Mouse (Mus musculus): Measurements from ENCODE around the gene Nsf.

The Nsf gene

DNA sequence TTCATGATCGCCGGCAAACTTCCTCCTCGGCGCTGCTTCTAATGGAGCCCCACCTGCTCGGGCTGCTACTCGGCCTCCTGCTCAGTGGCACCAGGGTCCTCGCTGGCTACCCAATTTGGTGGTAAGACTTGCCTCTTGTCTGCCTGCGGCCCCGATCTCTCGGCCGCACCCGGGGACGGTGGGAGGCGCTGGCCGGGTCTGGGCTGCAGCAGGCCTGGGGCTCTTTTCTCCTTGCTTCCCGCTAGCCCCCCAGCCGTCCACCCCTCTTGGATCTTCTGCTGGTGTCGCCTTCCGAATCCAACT is 179.7 kb downstream of the Nsf start:
- DNase-seq (ENCODE audit: low read depth in 1 of 2, low spot score in 2 of 2): no peak

DNA sequence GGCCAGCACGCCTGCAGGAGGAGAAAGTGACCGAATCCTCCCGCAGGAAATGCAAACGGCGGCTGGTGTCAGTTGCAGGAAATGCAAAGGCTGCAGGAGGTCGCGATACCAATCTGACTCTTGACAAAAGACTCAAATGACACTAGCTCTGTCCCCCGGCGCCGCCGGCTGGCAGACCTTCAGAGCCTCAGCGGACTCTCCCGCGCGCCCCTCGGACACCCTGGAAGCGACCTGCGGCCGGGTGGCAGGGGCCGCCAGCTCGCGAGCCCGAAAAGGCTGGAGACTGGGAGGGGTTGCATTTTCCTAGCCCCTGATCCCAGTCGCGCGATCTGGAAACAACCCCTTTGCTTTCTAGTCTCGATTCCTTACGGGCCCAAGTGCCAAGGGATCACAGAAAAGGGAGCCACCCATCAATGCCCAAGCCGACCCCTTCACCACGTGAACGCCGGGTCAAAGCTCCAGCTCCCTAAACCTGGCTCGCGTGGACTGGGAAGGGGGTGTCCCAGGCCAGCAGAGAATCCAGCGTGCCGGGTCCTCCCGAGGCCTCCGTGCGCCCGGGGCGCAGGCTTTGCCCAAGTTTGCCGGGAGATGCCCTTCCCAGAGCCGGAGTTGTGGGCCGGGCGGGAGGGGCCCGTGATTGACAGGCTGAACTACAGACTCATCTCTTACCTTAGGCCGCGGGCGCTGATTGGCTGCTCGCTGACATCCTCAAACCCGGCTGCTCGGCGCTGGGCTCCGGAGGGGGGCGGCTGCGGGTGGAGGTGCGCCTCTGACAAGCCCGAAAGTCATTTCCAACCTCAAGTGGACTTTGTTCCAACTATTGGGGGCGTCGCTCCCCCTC is 180.2 kb downstream of the Nsf start, which contains the start of gene Wnt3:
TSS of gene Wnt3 (plus strand) at position 764 of the 841 bp plus-strand sequence.
- DNase-seq (ENCODE audit: low read depth in 1 of 2, low spot score in 2 of 2): no peak

DNA sequence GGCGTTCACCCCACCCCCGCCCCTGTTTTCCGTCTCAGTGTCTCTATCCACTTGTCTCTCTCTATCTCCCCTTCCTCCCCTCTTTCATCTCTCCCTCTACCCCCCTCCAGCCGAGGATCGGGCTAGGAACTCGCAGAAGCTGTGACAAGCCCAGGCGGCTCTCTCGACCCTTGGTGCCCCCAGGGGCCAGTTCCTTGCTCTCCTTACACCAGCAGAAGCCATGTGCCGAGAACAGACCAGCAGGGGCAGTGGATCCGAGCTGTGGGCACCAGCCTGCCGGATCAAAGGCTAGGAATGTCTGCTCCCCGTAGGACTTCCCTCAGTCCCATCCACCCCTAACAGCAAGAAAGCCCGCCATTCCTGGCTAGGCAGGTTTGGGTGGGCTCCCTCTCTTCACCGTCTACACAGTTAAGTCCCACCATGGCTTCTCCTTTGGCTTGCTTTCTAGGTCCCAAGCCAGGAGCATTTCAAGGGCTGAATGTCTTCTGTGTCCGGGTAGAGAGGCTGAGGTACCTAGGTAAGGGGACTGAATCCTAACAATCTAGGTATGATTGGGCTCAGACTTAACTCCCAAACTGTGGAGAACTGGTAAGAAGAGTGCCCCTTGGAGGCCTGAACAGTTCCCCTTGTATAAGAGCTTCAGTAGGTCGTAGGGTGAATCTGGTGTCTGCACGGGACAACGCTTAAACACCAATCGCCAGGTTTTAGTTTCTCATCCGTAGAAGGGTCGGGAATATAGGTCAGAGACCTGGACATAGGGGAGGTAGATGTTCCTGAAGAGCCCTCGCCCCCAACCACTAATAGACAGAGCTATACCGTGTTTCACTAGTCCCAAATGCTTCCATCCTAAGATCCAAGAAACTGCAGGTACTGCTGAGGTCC is 181.1 kb downstream of the Nsf start:
- DNase-seq (ENCODE audit: low read depth in 1 of 2, low spot score in 2 of 2): no peak
